Mouse (Mus musculus) brain, adult 10 weeks (tissue): ENCODE data around the gene Cnga2. TPM values are rescaled to one million over a fixed set of nuclear protein-coding genes. Genes with fewer than 3 reads are reported as not detected.

Source experiments
- polyA plus RNA-seq: library from polyadenylated mRNA; stranded (reverse); fragments of 350-450 nt; fragmentation: Illumina TruSeq; extraction: RNeasy Lipid Tissue Mini Kit (QIAGEN cat#74804); gene quantifications from one replicate; pipeline ENCODE4 v1.2.3, GENCODE M21; 2015; ENCODE audit warnings: low read depth, low replicate concordance

The Cnga2 gene
- 0.33 TPM for polyA plus RNA-seq

GRCm38 (mm10) chrX:71991549-71991948 is at the start of gene Cnga2:
TSS of gene Cnga2 (plus strand) at chrX:71991849.

DNA sequence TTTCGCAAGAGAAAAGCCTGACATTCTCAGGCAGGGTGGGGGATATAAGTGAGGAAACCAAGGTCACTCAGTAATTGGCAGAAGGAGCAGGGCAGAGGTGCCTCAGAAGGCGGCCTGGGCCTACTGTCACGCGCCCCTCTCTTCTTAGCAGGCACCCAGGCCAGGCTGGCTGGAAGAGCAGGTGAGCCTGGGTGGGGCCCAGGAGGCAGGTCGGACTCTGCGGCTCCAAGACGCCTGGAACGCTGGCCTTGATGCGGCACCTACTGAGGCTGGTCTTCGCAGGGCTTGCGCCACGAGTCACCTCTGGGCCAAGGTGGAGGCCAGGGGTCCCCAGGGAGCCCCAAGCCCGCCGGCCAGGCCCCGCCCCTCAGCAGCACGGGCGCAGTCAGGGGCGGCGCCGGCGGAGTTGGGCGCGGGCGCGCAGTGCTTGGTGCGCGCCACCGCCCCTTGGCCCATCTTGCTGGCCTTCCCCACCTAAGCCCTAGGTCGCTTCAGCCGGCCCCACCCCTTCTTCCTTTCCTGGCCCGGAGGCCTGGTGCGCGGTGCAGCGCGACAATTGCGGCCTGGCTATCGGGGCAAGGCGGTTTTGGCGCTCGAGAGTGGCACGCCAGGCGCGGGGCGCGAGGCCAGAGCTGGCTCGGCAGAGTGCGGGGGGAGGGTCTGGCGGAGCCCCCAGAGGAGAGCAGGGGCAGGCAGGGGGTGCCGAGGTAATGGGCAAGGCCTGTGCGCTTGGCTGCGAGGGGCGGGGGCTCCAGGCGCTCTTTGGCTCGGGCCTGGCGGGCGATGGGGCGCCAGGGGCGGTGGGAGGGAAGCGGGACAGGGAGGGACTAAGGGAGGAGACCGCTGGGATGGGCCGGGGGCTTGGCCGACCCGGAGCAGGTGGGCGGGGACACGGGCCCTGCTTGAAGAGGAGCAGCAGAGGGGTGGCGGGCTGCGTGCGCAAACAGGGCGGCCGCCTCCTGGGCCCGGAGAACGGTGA is 29.3 kb upstream of the Cnga2 start, which contains the start of gene Prrg3:
Gene Prrg3, plus strand, starts transcription at position 552 of the 979 bp plus-strand sequence.

DNA sequence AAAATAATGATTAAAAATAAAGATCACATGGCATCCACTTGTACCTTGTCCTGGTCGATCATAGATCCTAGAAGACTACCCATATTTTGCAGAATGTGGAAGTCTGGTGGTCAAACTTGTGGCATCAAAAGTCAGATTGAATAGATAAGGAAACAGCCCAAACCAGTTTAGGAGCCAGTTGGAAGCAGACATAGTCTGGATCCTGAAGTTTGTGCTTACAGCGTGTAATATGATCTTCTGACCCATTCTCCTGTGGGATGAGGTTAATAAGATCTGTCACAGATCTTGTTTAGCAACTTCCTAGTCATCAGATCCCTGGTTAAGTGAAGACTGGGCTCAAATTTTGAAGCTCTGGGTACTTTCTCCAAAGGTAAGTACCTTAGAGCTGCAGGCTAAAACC is 19.0 kb upstream of the Cnga2 start, which contains the start of gene Fate1:
Gene Fate1, plus strand, starts transcription at position 301 of the 400 bp plus-strand sequence.

Other genes with a start within 250 kb of the Cnga2 start
- gene Vma21, start 175.9 kb upstream of the Cnga2 start, polyA plus RNA-seq: 51.2 TPM
- not detected for gene Gm1141, start 70.8 kb upstream of the Cnga2 start, polyA plus RNA-seq
- gene Prrg3, start 29.2 kb upstream of the Cnga2 start, polyA plus RNA-seq: 22.5 TPM
- gene Fate1, start 18.9 kb upstream of the Cnga2 start, polyA plus RNA-seq: not detected
- not detected for gene Magea4, start 230.2 kb downstream of the Cnga2 start, polyA plus RNA-seq